Mouse (Mus musculus): Measurements from ENCODE around the gene Rchy1. TPM values are rescaled to one million over a fixed set of nuclear protein-coding genes. Genes with fewer than 3 reads are reported as not detected.

Rchy1 gene
- total RNA-seq, 1 experiment, result 31.6 TPM

- in situ Hi-C loops (cut with MboI; ENCODE audit: low sequenced_read_pairs in 2 of 2, unreplicated experiment in 2 of 2), result no loop called here
- H3K36me3 ChIP-seq (ENCODE audit: control insufficient read depth, insufficient read depth, low read length, poor library complexity, severe bottlenecking), result peaks cover 2% of the 10 kb centered on the region; the same call in 1 of the 2 replicates
- no peak for DNase-seq (ENCODE audit: low read depth, low spot score)
- H3K27ac ChIP-seq (ENCODE audit: insufficient read depth, low read depth, low read length, poor library complexity, severe bottlenecking), result no peak overlapping the region
- no peak overlapping the region for H3K4me3 ChIP-seq (ENCODE audit: insufficient read depth in 1 of 2, low read depth in 1 of 2, low read length in 2 of 2, poor library complexity in 1 of 2, severe bottlenecking in 1 of 2)
- peaks cover 0 to 2% of the 10 kb centered on the region in 2 experiments; a peak in 1 of 4 replicates for H3K4me1 ChIP-seq (ENCODE audit: control insufficient read depth in 2 of 2, insufficient read depth in 2 of 2, low read length in 2 of 2, poor library complexity in 1 of 2)
- no peak overlapping the region for H3K9ac ChIP-seq (ENCODE audit: insufficient read depth, low read depth, low read length, poor library complexity, severe bottlenecking)
- no peaks in the 10 kb centered on the region for H3K9me3 ChIP-seq (ENCODE audit: control insufficient read depth, insufficient read depth, low read depth, low read length)
- TF ChIP-seq ZC3H11A (IDR thresholded peaks at IDR 0.05; ENCODE audit: borderline replicate concordance, low read depth, low read length) (no peak), HCFC1 (IDR thresholded peaks at IDR 0.05; ENCODE audit: borderline replicate concordance, insufficient read depth, low read length) (no peak), MAFK (IDR thresholded peaks at IDR 0.05; ENCODE audit: insufficient read depth, low read depth, low read length) (no peak), CHD2 (IDR thresholded peaks at IDR 0.05; ENCODE audit: low read depth, low read length) (no peak), ZNF384 (IDR thresholded peaks at IDR 0.05; ENCODE audit: low read depth, low read length) (no peak)
Measured at GRCm38 (mm10) chr5:91974002-91974401, 11.1 kb upstream of the Rchy1 start.

GRCm38 (mm10) chr5:91972046-91972445, 9.2 kb upstream of the Rchy1 start:
- no peak overlapping the region for H3K9ac ChIP-seq (ENCODE audit: insufficient read depth, low read depth, low read length, poor library complexity, severe bottlenecking)
- no peak for DNase-seq (ENCODE audit: low read depth, low spot score)
- H3K9me3 ChIP-seq (ENCODE audit: control insufficient read depth, insufficient read depth, low read depth, low read length), result no peaks in the 10 kb centered on the region
- no peak for TF ChIP-seq ZNF384 (IDR thresholded peaks at IDR 0.05; ENCODE audit: low read depth, low read length)
- TF ChIP-seq ZC3H11A (IDR thresholded peaks at IDR 0.05; ENCODE audit: borderline replicate concordance, low read depth, low read length), result no peak
- TF ChIP-seq HCFC1 (IDR thresholded peaks at IDR 0.05; ENCODE audit: borderline replicate concordance, insufficient read depth, low read length), result no peak
- TF ChIP-seq MAFK (IDR thresholded peaks at IDR 0.05; ENCODE audit: insufficient read depth, low read depth, low read length), result no peak
- no peak for TF ChIP-seq CHD2 (IDR thresholded peaks at IDR 0.05; ENCODE audit: low read depth, low read length)
- no peak overlapping the region for H3K27ac ChIP-seq (ENCODE audit: insufficient read depth, low read depth, low read length, poor library complexity, severe bottlenecking)
- peaks cover 0 to 2% of the 10 kb centered on the region in 2 experiments; a peak in 1 of 4 replicates for H3K4me1 ChIP-seq (ENCODE audit: control insufficient read depth in 2 of 2, insufficient read depth in 2 of 2, low read length in 2 of 2, poor library complexity in 1 of 2)
- peaks cover 2% of the 10 kb centered on the region; the same call in 1 of the 2 replicates for H3K36me3 ChIP-seq (ENCODE audit: control insufficient read depth, insufficient read depth, low read length, poor library complexity, severe bottlenecking)
- in situ Hi-C loops (cut with MboI; ENCODE audit: low sequenced_read_pairs in 2 of 2, unreplicated experiment in 2 of 2), result no loop called here
- H3K4me3 ChIP-seq (ENCODE audit: insufficient read depth in 1 of 2, low read depth in 1 of 2, low read length in 2 of 2, poor library complexity in 1 of 2, severe bottlenecking in 1 of 2), result no peak overlapping the region

GRCm38 (mm10) chr5:91962259-91962638, 619 bp downstream of the Rchy1 start:
- TF ChIP-seq HCFC1 (IDR thresholded peaks at IDR 0.05; ENCODE audit: borderline replicate concordance, insufficient read depth, low read length) (no peak), MAFK (IDR thresholded peaks at IDR 0.05; ENCODE audit: insufficient read depth, low read depth, low read length) (no peak), ZNF384 (IDR thresholded peaks at IDR 0.05; ENCODE audit: low read depth, low read length) (no peak), CHD2 (IDR thresholded peaks at IDR 0.05; ENCODE audit: low read depth, low read length) (no peak), ZC3H11A (IDR thresholded peaks at IDR 0.05; ENCODE audit: borderline replicate concordance, low read depth, low read length) (no peak)
- peak overlapping the region; percentile 94 for H3K27ac ChIP-seq (ENCODE audit: insufficient read depth, low read depth, low read length, poor library complexity, severe bottlenecking)
- H3K4me1 ChIP-seq (ENCODE audit: control insufficient read depth in 2 of 2, insufficient read depth in 2 of 2, low read length in 2 of 2, poor library complexity in 1 of 2), result no peaks in the 10 kb centered on the region
- H3K4me3 ChIP-seq (ENCODE audit: insufficient read depth in 1 of 2, low read depth in 1 of 2, low read length in 2 of 2, poor library complexity in 1 of 2, severe bottlenecking in 1 of 2), result peak overlapping the region; percentile 94 to 95
- in situ Hi-C loops (cut with MboI; ENCODE audit: low sequenced_read_pairs in 2 of 2, unreplicated experiment in 2 of 2), result no loop called here
- peak overlapping the region; percentile 98 for H3K9ac ChIP-seq (ENCODE audit: insufficient read depth, low read depth, low read length, poor library complexity, severe bottlenecking)
- no peak for DNase-seq (ENCODE audit: low read depth, low spot score)
- no peaks in the 10 kb centered on the region for H3K9me3 ChIP-seq (ENCODE audit: control insufficient read depth, insufficient read depth, low read depth, low read length)
- peaks cover 5% of the 10 kb centered on the region for H3K36me3 ChIP-seq (ENCODE audit: control insufficient read depth, insufficient read depth, low read length, poor library complexity, severe bottlenecking)

GRCm38 (mm10) chr5:91961370-91961769, 1.5 kb downstream of the Rchy1 start:
- no peak for DNase-seq (ENCODE audit: low read depth, low spot score)
- Histone ChIP-seq H3K27ac (ENCODE audit: insufficient read depth, low read depth, low read length, poor library complexity, severe bottlenecking) (no peak overlapping the region), H3K4me3 (ENCODE audit: insufficient read depth in 1 of 2, low read depth in 1 of 2, low read length in 2 of 2, poor library complexity in 1 of 2, severe bottlenecking in 1 of 2) (no peak overlapping the region; a peak in 2 of 4 replicates), H3K36me3 (ENCODE audit: control insufficient read depth, insufficient read depth, low read length, poor library complexity, severe bottlenecking) (peaks cover 8% of the 10 kb centered on the region), H3K4me1 (ENCODE audit: control insufficient read depth in 2 of 2, insufficient read depth in 2 of 2, low read length in 2 of 2, poor library complexity in 1 of 2) (no peaks in the 10 kb centered on the region), H3K9me3 (ENCODE audit: control insufficient read depth, insufficient read depth, low read depth, low read length) (no peaks in the 10 kb centered on the region), H3K9ac (ENCODE audit: insufficient read depth, low read depth, low read length, poor library complexity, severe bottlenecking) (no peak overlapping the region)
- in situ Hi-C loops (cut with MboI; ENCODE audit: low sequenced_read_pairs in 2 of 2, unreplicated experiment in 2 of 2), result no loop called here
- no peak for TF ChIP-seq ZC3H11A (IDR thresholded peaks at IDR 0.05; ENCODE audit: borderline replicate concordance, low read depth, low read length)
- no peak for TF ChIP-seq MAFK (IDR thresholded peaks at IDR 0.05; ENCODE audit: insufficient read depth, low read depth, low read length)
- no peak for TF ChIP-seq ZNF384 (IDR thresholded peaks at IDR 0.05; ENCODE audit: low read depth, low read length)
- no peak for TF ChIP-seq HCFC1 (IDR thresholded peaks at IDR 0.05; ENCODE audit: borderline replicate concordance, insufficient read depth, low read length)
- no peak for TF ChIP-seq CHD2 (IDR thresholded peaks at IDR 0.05; ENCODE audit: low read depth, low read length)
